Comparison of ENCODE assay signal across 28 mouse cellular contexts in the genomic region with DNA sequence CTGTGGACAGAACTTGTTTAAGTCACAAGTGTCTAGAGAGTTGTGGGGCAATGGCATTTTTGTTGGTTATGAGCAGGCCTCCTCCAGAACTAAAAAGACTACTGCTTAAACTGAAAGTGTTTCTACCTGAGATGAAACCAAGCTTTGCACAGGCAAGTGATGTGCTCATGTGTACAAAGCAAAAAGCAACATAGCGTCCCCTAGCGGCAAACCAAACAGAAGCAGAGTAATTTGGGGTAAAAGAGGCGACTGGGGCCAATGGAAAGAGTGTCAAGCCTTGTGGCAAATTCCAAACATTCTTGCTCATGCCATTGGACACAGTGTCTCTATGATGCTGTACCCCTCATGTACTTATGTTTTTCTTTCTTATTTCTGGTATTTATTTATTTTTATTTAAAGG. TPM values are rescaled to one million over a fixed set of nuclear protein-coding genes. Genes with fewer than 3 reads are reported as not detected.
DNase-seq lines count a peak whose midpoint lies in the region; ATAC-seq and TF ChIP-seq lines count a peak whose summit lies in the region.
"Had no signal": no experiment of that assay in that cellular context is flagged by ENCODE, and none has a peak within 500 bp of the region (broad histone marks: within the 10 kb centered on the region; RNA-seq: fewer than 3 reads in every experiment).

No protein-coding gene starts in this region.

- H3K27ac ChIP-seq in heart, embryonic 10.5 days = no peak overlapping the region
- H3K27ac ChIP-seq in lung, embryonic 14.5 days (ENCODE audit: low read depth) = no peak overlapping the region
- no peak overlapping the region for H3K27ac ChIP-seq in neural tube, embryonic 15.5 days (replicated peaks)
- H3K27ac ChIP-seq: embryonic facial prominence, embryonic 13.5 days; forebrain, embryonic 10.5 days; forebrain, embryonic 15.5 days; hindbrain, embryonic 10.5 days; hindbrain, embryonic 15.5 days; stomach, embryonic 15.5 days had no signal

- DNase-seq in heart, adult 11 months = peak; percentile 35
- no peak for DNase-seq in heart, embryonic 10.5 days (ENCODE audit: low spot score)
- DNase-seq in lung, embryonic 14.5 days = no peak
- no peak for DNase-seq in lung, postnatal 25 days (ENCODE audit: low spot score)
- DNase-seq in 416B (ENCODE audit: low read depth) = peak; percentile 32
- DNase-seq in Patski (ENCODE audit: low read depth, low spot score) = no peak
- no peak for DNase-seq in gastrocnemius, adult 8-10 months (ENCODE audit: low spot score in 2 of 2)
- DNase-seq: adrenal gland, postnatal 25 days; cerebellum, adult 11-12 months; cerebellum, adult 9-11 months; heart, postnatal 14 days; kidney, adult 8-10 months; kidney, postnatal 10 days; layer of hippocampus, adult 9-11 months; lung, adult 18-20 months; lung, postnatal 36 days; right cerebral cortex, postnatal 25 days had no signal

- no peak overlapping the region for H3K4me2 ChIP-seq in lung, embryonic 14.5 days
- no peak overlapping the region for H3K4me2 ChIP-seq in neural tube, embryonic 15.5 days
- H3K4me2 ChIP-seq: embryonic facial prominence, embryonic 13.5 days; forebrain, embryonic 15.5 days; hindbrain, embryonic 15.5 days; midbrain, embryonic 11.5 days; stomach, embryonic 15.5 days had no signal

- H3K9ac ChIP-seq in lung, embryonic 14.5 days = no peak overlapping the region
- no peak overlapping the region for H3K9ac ChIP-seq in neural tube, embryonic 15.5 days (replicated peaks)
- H3K9ac ChIP-seq: embryonic facial prominence, embryonic 13.5 days; forebrain, embryonic 15.5 days; hindbrain, embryonic 15.5 days; stomach, embryonic 15.5 days had no signal

- H3K9me3 ChIP-seq in heart, embryonic 10.5 days = no peaks in the 10 kb centered on the region
- no peaks in the 10 kb centered on the region for H3K9me3 ChIP-seq in lung, embryonic 14.5 days (ENCODE audit: low read depth, low read length)
- no peaks in the 10 kb centered on the region for H3K9me3 ChIP-seq in neural tube, embryonic 15.5 days (replicated peaks)
- H3K9me3 ChIP-seq: embryonic facial prominence, embryonic 13.5 days; forebrain, embryonic 10.5 days; forebrain, embryonic 15.5 days; G1E; hindbrain, embryonic 10.5 days; hindbrain, embryonic 15.5 days; stomach, embryonic 15.5 days had no signal

- no peaks in the 10 kb centered on the region for H3K36me3 ChIP-seq in heart, embryonic 10.5 days
- no peaks in the 10 kb centered on the region for H3K36me3 ChIP-seq in lung, embryonic 14.5 days (ENCODE audit: insufficient read depth)
- H3K36me3 ChIP-seq in neural tube, embryonic 15.5 days = no peaks in the 10 kb centered on the region
- H3K36me3 ChIP-seq: embryonic facial prominence, embryonic 13.5 days; forebrain, embryonic 10.5 days; forebrain, embryonic 15.5 days; G1E; hindbrain, embryonic 10.5 days; hindbrain, embryonic 15.5 days; stomach, embryonic 15.5 days had no signal

- WGBS in heart, embryonic 10.5 days = 52% methylated on average over 3 of the region's 3 CpGs
- 29% methylated on average over 3 of the region's 3 CpGs for WGBS in lung, embryonic 14.5 days
- 45% methylated on average over 3 of the region's 3 CpGs for WGBS in neural tube, embryonic 15.5 days

- peak; percentile 34; the same call in 1 of the 2 replicates for TF ChIP-seq CTCF in lung, embryonic 14.5 days (IDR thresholded peaks at IDR 0.05; ENCODE audit: low read depth)
- peak; percentile 33 for TF ChIP-seq CTCF in Patski (IDR thresholded peaks at IDR 0.05)

- H3K4me1 ChIP-seq in heart, embryonic 10.5 days = 0 out of 2 replicates have a peak, but pooled peaks cover 5% of the 10 kb centered on the region
- no peaks in the 10 kb centered on the region for H3K4me1 ChIP-seq in lung, embryonic 14.5 days (ENCODE audit: insufficient read depth)
- no peaks in the 10 kb centered on the region for H3K4me1 ChIP-seq in neural tube, embryonic 15.5 days
- H3K4me1 ChIP-seq: embryonic facial prominence, embryonic 13.5 days; stomach, embryonic 15.5 days had no signal

- CTCF ChIA-PET in Patski (lab: Charles Lee) = no interaction called here

- POLR2A ChIA-PET in Patski (lab: Charles Lee) = no interaction called here

- 0 out of 2 replicates have a peak, but pooled peaks cover 2% of the 10 kb centered on the region for H3K27me3 ChIP-seq in heart, embryonic 10.5 days (ENCODE audit: insufficient read depth, poor library complexity, severe bottlenecking)
- no peaks in the 10 kb centered on the region for H3K27me3 ChIP-seq in lung, embryonic 14.5 days (ENCODE audit: insufficient read depth, low read length)
- H3K27me3 ChIP-seq in Patski = no peaks in the 10 kb centered on the region
- H3K27me3 ChIP-seq in neural tube, embryonic 15.5 days (replicated peaks) = no peaks in the 10 kb centered on the region
- H3K27me3 ChIP-seq: embryonic facial prominence, embryonic 13.5 days; forebrain, embryonic 15.5 days; hindbrain, embryonic 15.5 days; stomach, embryonic 15.5 days had no signal

- no peak for ATAC-seq in lung, embryonic 14.5 days (ENCODE audit: insufficient read depth)
- no peak for ATAC-seq in Patski
- ATAC-seq in neural tube, embryonic 15.5 days (ENCODE audit: low FRiP score) = no peak
- ATAC-seq: forebrain, embryonic 15.5 days had no signal

- H3K4me3 ChIP-seq in heart, embryonic 10.5 days = no peak overlapping the region
- no peak overlapping the region for H3K4me3 ChIP-seq in lung, embryonic 14.5 days (ENCODE audit: low read depth, low read length)
- H3K4me3 ChIP-seq in neural tube, embryonic 15.5 days (replicated peaks) = no peak overlapping the region
- H3K4me3 ChIP-seq: embryonic facial prominence, embryonic 13.5 days; forebrain, embryonic 10.5 days; forebrain, embryonic 15.5 days; hindbrain, embryonic 10.5 days; hindbrain, embryonic 15.5 days; stomach, embryonic 15.5 days had no signal

- in situ Hi-C loops in Patski (cut with MboI; ENCODE audit: low pct_unique_long_range_greater_than_20kb) = loop anchor here (10.0 kb wide), 1 partner anchor 240 kb away; no protein-coding TSS in a partner anchor

RNA-seq across cellular contexts. Expression of a gene that starts 16.1 kb away (rescaled TPM):
- polyA plus RNA-seq in heart, embryonic 10.5 days (2016; fragmentation: Nextera tagmentation; extraction: Ambion mirVana) = 3.2 and 5.4 TPM in 2 replicates
- polyA plus RNA-seq in lung, embryonic 14.5 days (2014; fragmentation: Nextera tagmentation; extraction: Ambion mirVana) = 3.7 and 5.1 TPM in 2 replicates
- polyA plus RNA-seq in Patski (2021) = 8.3 TPM
- total RNA-seq in gastrocnemius, adult 8-10 months (2022) = 1 to 10 TPM; 1.3 to 1.9 (median 1.4) TPM
- polyA plus RNA-seq in neural tube, embryonic 15.5 days (2015; fragmentation: Nextera tagmentation; extraction: Ambion mirVana) = 11.2 and 12.0 TPM in 2 replicates

RNA-seq across cellular contexts. Expression of a gene that starts 41.2 kb away (rescaled TPM):
- 0.10 and 0.26 TPM in 2 replicates for polyA plus RNA-seq in heart, embryonic 10.5 days (2016; fragmentation: Nextera tagmentation; extraction: Ambion mirVana)
- polyA plus RNA-seq in lung, embryonic 14.5 days (2014; fragmentation: Nextera tagmentation; extraction: Ambion mirVana) = 0.12 and 0.26 TPM in 2 replicates
- not detected for polyA plus RNA-seq in Patski (2021)
- 1 to 10 TPM; 4.6 to 5.7 (median 5.2) TPM for total RNA-seq in gastrocnemius, adult 8-10 months (2022)
- 3.1 TPM in 1 of 2 replicates, not detected in the other for polyA plus RNA-seq in neural tube, embryonic 15.5 days (2015; fragmentation: Nextera tagmentation; extraction: Ambion mirVana)
- polyA plus RNA-seq: embryonic facial prominence, embryonic 13.5 days; forebrain, embryonic 10.5 days; forebrain, embryonic 15.5 days; hindbrain, embryonic 10.5 days; limb, embryonic 11.5 days; midbrain, embryonic 11.5 days; neural tube, embryonic 14.5 days had no signal

Comparison
In these comparisons a context has a peak if more than half of its experiments do, and no peak if none do; other contexts are left out.
1. DNase-seq: peak in heart, adult 11 months (single experiment) and 416B (single experiment); none in heart, embryonic 10.5 days (single experiment), lung, embryonic 14.5 days (single experiment), lung, postnatal 25 days (single experiment), Patski (single experiment) and gastrocnemius, adult 8-10 months (0 of 2).